Mouse (Mus musculus) intestine, postnatal 0 days (tissue): ENCODE data around the gene Tmem114. TPM values are rescaled to one million over a fixed set of nuclear protein-coding genes. Genes with fewer than 3 reads are reported as not detected.

ENCODE experiments used
- ATAC-seq: fragments of 200-750 bp; cut with Nextera tagmentation; 2 replicates; pipeline ENCODE4 v1.8.0; 2017; ENCODE audit warnings: mild to moderate bottlenecking, moderate TSS enrichment, moderate library complexity
- H3K27ac ChIP-seq: fragments of 300-500 bp; sonication (generic); 2 replicates; pipeline ENCODE4 v1.5.1; 2014; ENCODE audit warnings: mild to moderate bottlenecking, low read depth, low read length, moderate library complexity
- H3K27me3 ChIP-seq: fragments of 300-500 bp; sonication (generic); replicated peaks from 2 replicates; pipeline ENCODE4 v1.6.1; 2014; ENCODE audit warnings: low read length, mixed read lengths; ENCODE audit not compliant: control insufficient read depth, insufficient read depth
- H3K36me3 ChIP-seq: fragments of 300-500 bp; sonication (generic); 2 replicates; pipeline ENCODE4 v1.6.1; 2014; ENCODE audit warnings: mild to moderate bottlenecking, moderate library complexity; ENCODE audit not compliant: control insufficient read depth, insufficient read depth
- H3K4me1 ChIP-seq: fragments of 300-500 bp; sonication (generic); replicated peaks from 2 replicates; pipeline ENCODE4 v1.6.1; 2014; ENCODE audit warnings: antibody characterized with exemption, low read length, mixed read lengths; ENCODE audit not compliant: control insufficient read depth, insufficient read depth
- H3K4me2 ChIP-seq: fragments of 300-500 bp; sonication (generic); replicated peaks from 2 replicates; pipeline ENCODE4 v1.6.1; 2014; ENCODE audit warnings: low read depth, mild to moderate bottlenecking, moderate library complexity
- H3K4me3 ChIP-seq: fragments of 300-500 bp; sonication (generic); 2 replicates; pipeline ENCODE4 v1.5.1; 2014; ENCODE audit warnings: low read depth, low read length
- H3K9ac ChIP-seq: fragments of 300-500 bp; sonication (generic); 2 replicates; pipeline ENCODE4 v1.6.1; 2014; ENCODE audit warnings: mild to moderate bottlenecking, low read depth, low read length
- H3K9me3 ChIP-seq: fragments of 300-500 bp; sonication (generic); 2 replicates; pipeline ENCODE4 v1.6.1; 2016; ENCODE audit warnings: mixed run types; ENCODE audit not compliant: control insufficient read depth
- CTCF ChIP-seq: sonication (generic); IDR thresholded peaks from 2 replicates; pipeline ENCODE4 v1.5.1; 2016; ENCODE audit warnings: low read depth, mild to moderate bottlenecking, control low read depth, antibody characterized with exemption, moderate library complexity
- WGBS: fragments of 180-500 bp; shearing (Covaris S2); extraction: QIAGEN DNeasy Blood & Tissue Kit; methylation state at CpG from one replicate; pipeline ENCODE4 v1.1.7; 2014; 5-methylcytosine and 5-hydroxymethylcytosine counted together
- polyA plus RNA-seq: library from polyadenylated mRNA; unstranded; fragments of >200 nt; fragmentation: Nextera tagmentation; extraction: Ambion mirVana; gene quantifications from 2 replicates; pipeline ENCODE4 v1.2.1, GENCODE M21; 2015

Gene Tmem114
- polyA plus RNA-seq, 1 experiment from 2014 or later = not detected

GRCm38 (mm10) chr16:8424161-8424970 lies 570 bp downstream of the Tmem114 start:
- WGBS = 5% methylated on average over 35 of the region's 43 CpGs
- H3K4me3 ChIP-seq = peak overlapping the region; percentile 25
- H3K27ac ChIP-seq = no peak overlapping the region
- H3K27me3 ChIP-seq = peaks cover 38% of the 10 kb centered on the region
- no peaks in the 10 kb centered on the region for H3K9me3 ChIP-seq
- TF ChIP-seq CTCF = no peak
- H3K36me3 ChIP-seq = no peaks in the 10 kb centered on the region
- no peak overlapping the region for H3K9ac ChIP-seq
- no peak for ATAC-seq
- H3K4me1 ChIP-seq = no peaks in the 10 kb centered on the region
- H3K4me2 ChIP-seq = peak overlapping the region; percentile 57

DNA sequence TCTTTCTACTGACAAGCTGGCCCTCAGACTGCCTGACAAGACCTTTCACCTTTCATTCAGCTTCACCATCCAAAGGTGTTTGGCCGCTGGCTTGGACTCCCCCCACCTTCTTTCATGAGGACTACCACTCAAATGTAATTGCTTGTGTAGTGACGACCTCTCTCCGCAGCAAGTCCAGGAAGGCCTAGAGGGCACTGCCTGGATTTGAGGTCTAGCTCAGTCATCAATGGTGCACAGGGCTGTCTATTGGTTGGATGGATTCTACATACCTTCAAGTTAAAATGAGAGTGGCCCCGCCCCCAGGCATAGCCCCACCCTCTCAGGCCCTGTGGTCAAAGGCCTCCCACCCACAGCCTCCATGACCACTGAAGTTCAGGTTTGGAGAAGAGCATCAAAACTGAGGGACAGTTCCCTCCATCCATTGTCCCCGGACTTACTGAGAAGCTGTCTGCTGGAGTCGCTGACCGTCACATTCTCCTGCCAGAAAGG lies 1.3 kb downstream of the Tmem114 start:
- 49% methylated on average over 7 of the region's 7 CpGs for WGBS
- H3K27me3 ChIP-seq = peaks cover 38% of the 10 kb centered on the region
- H3K4me2 ChIP-seq = no peak overlapping the region
- no peak for TF ChIP-seq CTCF
- no peaks in the 10 kb centered on the region for H3K4me1 ChIP-seq
- H3K9ac ChIP-seq = no peak overlapping the region
- no peaks in the 10 kb centered on the region for H3K36me3 ChIP-seq
- no peak for ATAC-seq
- H3K27ac ChIP-seq = no peak overlapping the region
- no peak overlapping the region for H3K4me3 ChIP-seq
- H3K9me3 ChIP-seq = no peaks in the 10 kb centered on the region

DNA sequence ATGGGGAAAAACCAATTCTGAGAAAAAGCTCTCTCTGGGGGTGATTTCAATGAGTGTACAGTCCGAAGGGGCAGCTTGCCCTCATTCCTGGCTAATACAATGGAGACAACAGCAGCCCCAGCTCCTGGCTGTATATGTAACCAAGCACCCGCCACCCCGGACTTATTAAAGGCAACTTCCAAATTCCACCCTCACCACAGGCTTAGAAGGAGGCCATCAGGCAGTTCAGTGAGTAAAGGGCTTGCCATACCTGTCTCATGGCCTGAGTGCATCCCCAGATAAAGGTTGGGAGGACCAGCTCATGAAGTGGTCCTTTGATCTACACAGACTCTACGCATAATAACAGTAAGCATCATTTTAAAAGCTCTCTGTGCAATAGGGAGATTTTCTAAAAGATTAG lies 4.1 kb downstream of the Tmem114 start:
- no peak overlapping the region for H3K4me3 ChIP-seq
- H3K4me1 ChIP-seq = no peaks in the 10 kb centered on the region
- no peak overlapping the region for H3K9ac ChIP-seq
- H3K27ac ChIP-seq = no peak overlapping the region
- H3K9me3 ChIP-seq = no peaks in the 10 kb centered on the region
- no peak overlapping the region for H3K4me2 ChIP-seq
- H3K36me3 ChIP-seq = no peaks in the 10 kb centered on the region
- H3K27me3 ChIP-seq = peaks cover 28% of the 10 kb centered on the region
- WGBS = 87% methylated on average over 4 of the region's 4 CpGs
- no peak for TF ChIP-seq CTCF
- ATAC-seq = no peak

DNA sequence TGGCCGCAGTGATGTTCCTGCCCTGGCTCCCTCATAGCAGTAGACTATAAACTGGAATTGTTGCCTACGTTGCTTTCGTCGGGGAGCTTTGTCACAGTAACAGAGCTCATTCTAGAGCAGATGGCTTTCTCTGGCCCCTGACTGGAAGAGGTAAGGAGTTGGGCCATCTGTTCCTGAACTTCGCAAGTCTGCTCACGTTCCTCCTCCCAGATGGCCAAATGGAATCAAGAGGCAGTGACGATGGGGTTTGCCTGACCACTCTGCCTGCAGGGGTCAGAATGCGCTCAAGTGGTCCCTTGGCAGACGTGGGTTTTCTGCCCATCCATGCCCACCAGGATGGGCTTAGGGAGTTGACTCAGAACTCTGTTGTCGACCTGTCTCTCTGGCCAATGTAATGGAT lies 4.6 kb downstream of the Tmem114 start:
- TF ChIP-seq CTCF = no peak
- H3K36me3 ChIP-seq = no peaks in the 10 kb centered on the region
- WGBS = 69% methylated on average over 10 of the region's 10 CpGs

GRCm38 (mm10) chr16:8419666-8420065 lies 5.3 kb downstream of the Tmem114 start:
- Histone ChIP-seq H3K27me3 (peaks cover 17% of the 10 kb centered on the region), H3K4me3 (no peak overlapping the region), H3K4me2 (no peak overlapping the region), H3K9me3 (no peaks in the 10 kb centered on the region), H3K27ac (no peak overlapping the region), H3K36me3 (no peaks in the 10 kb centered on the region), H3K4me1 (no peaks in the 10 kb centered on the region), H3K9ac (no peak overlapping the region)
- TF ChIP-seq CTCF = no peak
- no peak for ATAC-seq
- 90% methylated on average over 8 of the region's 8 CpGs for WGBS

More for the DNA sequence above, 4.6 kb downstream of the Tmem114 start:
- ATAC-seq = no peak
- H3K27ac ChIP-seq = no peak overlapping the region
- H3K4me1 ChIP-seq = no peaks in the 10 kb centered on the region
- peaks cover 24% of the 10 kb centered on the region for H3K27me3 ChIP-seq
- no peak overlapping the region for H3K4me2 ChIP-seq
- H3K9ac ChIP-seq = no peak overlapping the region
- no peak overlapping the region for H3K4me3 ChIP-seq
- no peaks in the 10 kb centered on the region for H3K9me3 ChIP-seq

- WGBS = 82% methylated on average over 3 of the region's 3 CpGs
- no peak for TF ChIP-seq CTCF
- H3K4me2 ChIP-seq = no peak overlapping the region
- no peaks in the 10 kb centered on the region for H3K4me1 ChIP-seq
- 0 out of 2 replicates have a peak, but pooled peaks cover 4% of the 10 kb centered on the region for H3K27me3 ChIP-seq
- H3K9me3 ChIP-seq = no peaks in the 10 kb centered on the region
- H3K27ac ChIP-seq = no peak overlapping the region
- no peak overlapping the region for H3K4me3 ChIP-seq
- ATAC-seq = no peak
- H3K9ac ChIP-seq = no peak overlapping the region
- H3K36me3 ChIP-seq = no peaks in the 10 kb centered on the region
Observed at GRCm38 (mm10) chr16:8418126-8418525, 6.8 kb downstream of the Tmem114 start.
